Mouse (Mus musculus) left cerebral cortex, adult 2 months (tissue): Measurements from ENCODE around the gene Asb18. TPM values are rescaled to one million over a fixed set of nuclear protein-coding genes. Genes with fewer than 3 reads are reported as not detected.

Experiments used
- DNase-seq, 2 experiments: peaks; one replicate each; pipeline ENCODE4 v3.0.0; 2021 to 2022; ENCODE audit warnings: low spot score in 2 of 2, mixed read lengths in 1 of 2; ENCODE audit errors: extremely low spot score in 1 of 2
- H3K27ac ChIP-seq: fragments of 200-600 bp; 2 replicates; pipeline ENCODE4 v1.8.1; 2022
- H3K4me3 ChIP-seq: fragments of 200-600 bp; 2 replicates; pipeline ENCODE4 v1.8.1; 2022
- CTCF ChIP-seq: fragments of 200-600 bp; IDR thresholded peaks from 2 replicates; pipeline ENCODE4 v1.8.1; 2022; ENCODE audit warnings: antibody characterized with exemption, mild to moderate bottlenecking, moderate library complexity
- intact Hi-C: fragments of 180-260 bp; cut with DNase I; formaldehyde crosslinking; loops from one replicate; pipeline ENCODE4 v1.15.1; 2025
- long read RNA-seq, 2 experiments: library from polyadenylated mRNA; stranded (forward); transcript quantifications; one replicate each; pipeline ENCODE4 v2.0.0; 2021; ENCODE audit warnings: borderline mapping rate in 2 of 2
- total RNA-seq, 2 experiments: library from RNA; stranded (reverse); gene quantifications; 2 replicates each; pipeline ENCODE4 v1.2.3; 2021

The Asb18 gene
- total RNA-seq = 1 to 10 TPM; 1.1 to 1.3 TPM
- long read RNA-seq, experiment 1, partial matches to known transcripts = 1 of 2 reads
- long read RNA-seq, experiment 1, other reads (novel, unspliced or antisense) = 1 of 2 reads
- long read RNA-seq, experiment 2, partial matches to known transcripts = 2 of 5 reads
- long read RNA-seq, experiment 2, other reads (novel, unspliced or antisense) = 3 of 5 reads

GRCm38 (mm10) chr1:90014446-90014845, at the start of gene Asb18:
TSS of gene Asb18 (minus strand) at chr1:90014666.
- intact Hi-C loops = no loop called here
- H3K4me3 ChIP-seq = no peak within 1 kb of the TSS
- no peak within 1 kb of the TSS for H3K27ac ChIP-seq
- TF ChIP-seq CTCF = no peak
- no peak for DNase-seq

GRCm38 (mm10) chr1:90060599-90060998, 46.1 kb upstream of the Asb18 start:
- intact Hi-C loops = loop anchor here (1.0 to 2.0 kb wide), 3 partner anchors 142 to 533 kb away; partner anchors contain the start of gene Ackr3

GRCm38 (mm10) chr1:90060054-90060453, 45.6 kb upstream of the Asb18 start:
- Histone ChIP-seq H3K4me3 (no peak overlapping the region), H3K27ac (no peak overlapping the region)
- no peak for DNase-seq
- no peak for TF ChIP-seq CTCF
- intact Hi-C loops = loop anchor here (1.0 to 2.0 kb wide), 3 partner anchors 143 to 533 kb away; partner anchors contain the start of gene Ackr3

More at GRCm38 (mm10) chr1:90060599-90060998, 46.1 kb upstream of the Asb18 start:
- no peak overlapping the region for H3K4me3 ChIP-seq
- H3K27ac ChIP-seq = no peak overlapping the region
- peak; percentile 90 for TF ChIP-seq CTCF
- DNase-seq = peak; percentile 54 to 61

DNA sequence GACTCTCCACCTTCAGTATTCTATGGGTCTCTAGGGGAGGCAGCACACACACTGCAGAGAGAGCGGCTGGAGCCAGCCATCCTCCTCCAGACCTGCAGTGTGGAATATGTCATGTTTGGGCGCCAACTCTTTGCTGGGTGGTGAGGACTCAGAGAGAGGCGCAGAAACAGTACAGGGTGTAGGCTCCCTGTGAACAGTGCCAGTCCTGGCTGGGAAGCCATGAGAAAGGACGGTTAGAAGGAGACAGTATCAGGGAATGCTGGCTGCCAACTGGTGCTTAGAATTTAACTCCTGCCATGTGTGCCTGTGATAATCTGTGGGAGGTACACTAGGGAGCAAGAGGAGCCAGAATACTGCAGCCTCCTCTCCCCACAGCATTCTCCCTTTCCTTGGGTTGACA, 40.5 kb upstream of the Asb18 start:
- peak overlapping the region; percentile 30; the same call in 1 of the 2 replicates for H3K27ac ChIP-seq
- intact Hi-C loops = loop anchor here (5.0 to 10.0 kb wide), 3 partner anchors 217 to 900 kb away; partner anchors contain the start of gene Prlh
- peak; percentile 11 to 42 for DNase-seq
- TF ChIP-seq CTCF = no peak
- no peak overlapping the region for H3K4me3 ChIP-seq

- DNase-seq = peak; percentile 46 to 53
Measured at GRCm38 (mm10) chr1:90051347-90051746, 36.9 kb upstream of the Asb18 start.

DNA sequence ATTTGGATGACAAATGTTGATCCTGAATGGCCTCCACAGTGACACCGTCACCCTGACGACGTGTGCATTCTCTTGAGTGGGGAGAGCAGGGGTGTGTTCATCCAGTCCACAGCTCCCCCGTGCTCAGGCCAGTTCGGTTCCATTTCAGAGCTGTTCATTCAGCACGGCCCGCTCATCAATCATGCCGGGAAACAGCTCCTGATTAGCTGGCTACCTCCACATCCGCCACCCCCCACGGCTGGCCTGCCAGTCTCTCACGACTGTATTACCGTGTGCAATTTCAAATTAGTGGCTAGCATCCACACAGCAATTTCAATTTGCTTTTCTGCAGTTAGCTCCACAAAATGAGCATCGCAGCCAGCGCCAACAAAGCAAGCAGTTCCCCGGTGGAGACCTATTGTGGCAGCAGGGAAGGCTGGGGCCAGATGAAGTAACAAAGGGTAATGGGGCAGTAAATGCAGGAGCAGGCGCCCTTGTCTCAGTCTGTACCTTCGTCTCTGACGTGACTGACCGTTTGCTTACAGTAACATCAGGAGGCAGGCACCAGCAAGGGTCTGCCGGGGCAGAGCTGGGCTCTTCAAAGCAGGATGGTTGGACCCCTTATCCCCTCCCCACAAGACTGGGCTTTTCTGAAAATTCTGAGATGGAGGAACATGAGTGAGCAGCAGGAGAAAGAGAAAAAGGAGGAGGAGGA, 35.7 kb upstream of the Asb18 start:
- no peak for DNase-seq
- H3K4me3 ChIP-seq = no peak overlapping the region
- intact Hi-C loops = loop anchor here (5.0 to 10.0 kb wide), 2 partner anchors 383 to 905 kb away; partner anchors contain the start of gene Prlh
- no peak overlapping the region for H3K27ac ChIP-seq
- no peak for TF ChIP-seq CTCF

More at GRCm38 (mm10) chr1:90051347-90051746, 36.9 kb upstream of the Asb18 start:
- intact Hi-C loops = loop anchor here (5.0 to 10.0 kb wide), 2 partner anchors 384 to 903 kb away; partner anchors contain the start of gene Prlh
- H3K4me3 ChIP-seq = no peak overlapping the region
- TF ChIP-seq CTCF = peak; percentile 85
- H3K27ac ChIP-seq = no peak overlapping the region

GRCm38 (mm10) chr1:90028305-90028704, 13.8 kb upstream of the Asb18 start:
- no peak for TF ChIP-seq CTCF
- Histone ChIP-seq H3K4me3 (no peak overlapping the region), H3K27ac (no peak overlapping the region)
- no peak for DNase-seq
- intact Hi-C loops = no loop called here

DNA sequence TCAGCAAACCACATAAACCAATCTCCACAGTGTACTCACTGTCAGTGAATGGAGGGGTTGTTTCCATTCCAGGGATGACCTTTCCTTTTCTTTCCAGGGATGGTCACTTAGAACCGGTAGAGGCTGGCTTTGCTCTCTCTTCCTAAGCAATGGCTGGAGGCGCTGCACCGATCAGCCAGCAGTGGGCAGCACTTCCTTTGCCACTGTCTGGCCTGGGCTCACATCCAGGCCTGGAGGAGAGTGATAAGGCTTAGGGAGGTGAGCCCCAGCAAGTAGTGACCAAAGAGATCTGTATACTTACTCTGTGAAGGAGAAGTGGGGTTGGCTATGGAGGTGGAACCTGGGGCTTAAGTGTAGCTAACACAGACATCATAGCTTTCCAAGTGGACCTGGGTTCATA, 12.5 kb upstream of the Asb18 start:
- TF ChIP-seq CTCF = peak; percentile 68
- peak in 1 of 2 experiments; percentile 17 for DNase-seq
- H3K27ac ChIP-seq = no peak overlapping the region
- H3K4me3 ChIP-seq = no peak overlapping the region
- intact Hi-C loops = no loop called here

DNA sequence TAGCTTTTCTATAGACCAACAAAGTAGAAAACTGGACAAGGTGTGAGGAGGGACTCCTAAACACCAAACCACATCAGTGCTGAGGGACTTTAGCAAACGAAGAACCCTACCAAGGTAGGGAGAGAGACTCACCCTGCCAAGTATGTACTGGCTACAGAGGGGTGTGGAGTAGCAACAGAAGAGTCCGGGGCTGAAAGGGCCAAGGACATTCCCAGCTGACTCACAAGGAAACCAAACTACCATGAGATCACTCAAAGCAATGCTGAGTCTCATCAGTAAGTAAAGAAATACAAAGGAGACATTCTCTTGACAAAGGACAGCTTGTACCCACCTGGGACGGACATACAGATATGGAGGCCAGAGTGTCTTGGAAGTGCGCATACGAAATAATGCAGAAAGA, 5.9 kb upstream of the Asb18 start:
- intact Hi-C loops = no loop called here
- no peak for DNase-seq
- no peak overlapping the region for H3K27ac ChIP-seq
- no peak overlapping the region for H3K4me3 ChIP-seq
- TF ChIP-seq CTCF = no peak

- H3K27ac ChIP-seq = no peak overlapping the region
- DNase-seq = no peak
- intact Hi-C loops = no loop called here
Measured at GRCm38 (mm10) chr1:90018071-90018470, 3.6 kb upstream of the Asb18 start.

GRCm38 (mm10) chr1:90013273-90013672, 1.2 kb downstream of the Asb18 start:
- Histone ChIP-seq H3K4me3 (no peak overlapping the region), H3K27ac (no peak overlapping the region)
- no peak for DNase-seq
- intact Hi-C loops = no loop called here
- no peak; the same call in 1 of the 2 replicates for TF ChIP-seq CTCF

More at GRCm38 (mm10) chr1:90018071-90018470, 3.6 kb upstream of the Asb18 start:
- no peak for TF ChIP-seq CTCF
- no peak overlapping the region for H3K4me3 ChIP-seq

GRCm38 (mm10) chr1:90012850-90013249, 1.6 kb downstream of the Asb18 start:
- intact Hi-C loops = no loop called here

More at GRCm38 (mm10) chr1:90012850-90013249, 1.6 kb downstream of the Asb18 start:
- Histone ChIP-seq H3K4me3 (no peak overlapping the region), H3K27ac (no peak overlapping the region)
- TF ChIP-seq CTCF = peak; percentile 37
- DNase-seq = no peak
